Mouse (Mus musculus) brain, adult 2 months (tissue): ENCODE measurements around the gene Gm12248.

Source experiments
- DNase-seq: peaks from one replicate; pipeline ENCODE4 v3.0.0; 2011; ENCODE audit warnings: low read depth, low spot score

Gm12248 gene

GRCm38 (mm10) chr11:58093021-58093528, at the start of gene Gm12248:
Gene Gm12248 (minus strand): TSS chr11:58093134.
- no peak for DNase-seq

- DNase-seq, result no peak
Observed at GRCm38 (mm10) chr11:58139466-58139865, 46.5 kb upstream of the Gm12248 start.

- no peak for DNase-seq
Observed at GRCm38 (mm10) chr11:58138821-58139220, 45.9 kb upstream of the Gm12248 start.

- DNase-seq, result peak; percentile 37
Observed at GRCm38 (mm10) chr11:58136677-58137076, 43.7 kb upstream of the Gm12248 start.

- no peak for DNase-seq
Observed at GRCm38 (mm10) chr11:58135296-58135695, 42.4 kb upstream of the Gm12248 start.

GRCm38 (mm10) chr11:58134869-58135268, 41.9 kb upstream of the Gm12248 start:
- DNase-seq, result no peak

- DNase-seq, result no peak
Observed at GRCm38 (mm10) chr11:58132026-58132425, 39.1 kb upstream of the Gm12248 start.

- no peak for DNase-seq
Observed at GRCm38 (mm10) chr11:58129302-58129843, 36.4 kb upstream of the Gm12248 start.

GRCm38 (mm10) chr11:58127544-58127943, 34.6 kb upstream of the Gm12248 start:
- no peak for DNase-seq

- peak; percentile 94 for DNase-seq
Observed at GRCm38 (mm10) chr11:58126397-58127160, 33.6 kb upstream of the Gm12248 start.

- no peak for DNase-seq
Observed at GRCm38 (mm10) chr11:58125021-58125420, 32.1 kb upstream of the Gm12248 start.

GRCm38 (mm10) chr11:58123711-58124110, 30.8 kb upstream of the Gm12248 start:
- peak; percentile 69 for DNase-seq

GRCm38 (mm10) chr11:58121351-58121750, 28.4 kb upstream of the Gm12248 start:
- DNase-seq, result no peak

- DNase-seq, result no peak
Observed at GRCm38 (mm10) chr11:58120655-58121054, 27.7 kb upstream of the Gm12248 start.

GRCm38 (mm10) chr11:58117044-58117652, 24.2 kb upstream of the Gm12248 start:
- DNase-seq, result peak; percentile 52

GRCm38 (mm10) chr11:58116560-58116959, 23.6 kb upstream of the Gm12248 start:
- no peak for DNase-seq

- DNase-seq, result no peak
Observed at GRCm38 (mm10) chr11:58107664-58108337, 14.9 kb upstream of the Gm12248 start.

- peak; percentile 43 for DNase-seq
Observed at GRCm38 (mm10) chr11:58107009-58107408, 14.1 kb upstream of the Gm12248 start.

- peak; percentile 53 for DNase-seq
Observed at GRCm38 (mm10) chr11:58104351-58104791, 11.4 kb upstream of the Gm12248 start.

GRCm38 (mm10) chr11:58103697-58104306, 10.9 kb upstream of the Gm12248 start, which contains the start of gene Cnot8:
Gene Cnot8 (plus strand): TSS chr11:58104153.
- peak; percentile 99 for DNase-seq

GRCm38 (mm10) chr11:58103344-58103653, 10.4 kb upstream of the Gm12248 start:
- no peak for DNase-seq
